Mouse (Mus musculus): ENCODE measurements at regions not wholly inside any gene's neighbourhood (a gene's known extent, or its start where the extent isn't known, plus 50 kb on each side); places are given as distances from the start of the nearest gene placed in this dataset.

DNA sequence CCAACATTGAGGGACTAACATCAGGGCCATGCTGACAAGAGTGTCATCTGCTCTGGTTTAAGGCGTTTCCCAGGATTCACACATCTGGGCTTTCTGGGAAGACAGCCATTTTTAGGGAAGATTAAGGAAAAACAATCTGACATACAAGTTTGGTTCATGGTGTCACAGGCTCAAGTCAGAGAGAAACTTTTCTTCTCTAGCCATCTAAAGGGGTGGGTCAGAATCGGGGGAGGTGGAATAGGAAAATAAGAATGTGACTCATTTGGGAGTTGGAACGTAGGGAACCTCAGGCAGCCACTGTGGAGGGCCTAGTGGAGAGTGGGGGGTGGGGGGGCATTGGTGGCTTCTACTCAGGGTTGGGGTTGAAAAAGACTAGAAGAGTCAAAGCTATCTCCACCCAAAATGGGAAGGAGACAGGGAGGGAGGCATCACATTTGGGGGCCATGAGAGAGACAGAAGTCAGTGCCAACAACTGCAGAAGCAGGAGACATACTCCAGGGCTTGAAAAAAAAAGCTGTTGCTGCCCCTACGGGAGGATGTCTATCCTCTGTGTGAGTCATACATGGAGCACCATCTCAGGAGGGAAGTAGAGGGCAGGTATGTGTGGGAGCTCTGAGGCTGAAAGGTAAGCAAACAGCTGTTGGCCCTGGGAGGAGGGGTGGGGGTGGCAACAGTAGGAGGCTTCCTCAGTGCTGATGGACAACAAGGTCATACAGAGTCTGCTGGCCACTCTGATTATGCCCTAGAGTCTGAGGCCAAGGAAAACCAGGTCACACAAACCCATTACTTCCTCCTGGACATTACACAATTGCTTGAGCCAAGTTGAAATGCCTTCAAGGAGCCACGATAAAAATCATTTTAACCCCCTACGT is 128.2 kb downstream of the Snx18 start:
- no peak for TF ChIP-seq POLR2A (IDR thresholded peaks at IDR 0.05; ENCODE audit: borderline replicate concordance, insufficient read depth, low read length)
- no peak for TF ChIP-seq CTCF (IDR thresholded peaks at IDR 0.05; ENCODE audit: borderline replicate concordance, insufficient read depth, low read depth, low read length)
